Mouse (Mus musculus) mesoderm, embryonic 11.5 days (tissue): ENCODE data around the gene Cul3.
"Not testable (repeated sequence)": the region's sequence is repeated elsewhere in the genome, so short reads cannot be mapped to it uniquely, and the experiment has no call there.

Source experiments
- DNase-seq: peaks from one replicate; pipeline ENCODE4 v3.0.0-alpha.2; 2012; ENCODE audit warnings: low read depth, low spot score

Cul3 gene

GRCm38 (mm10) chr1:80340436-80341376 is at the start of gene Cul3:
Cul3 (minus strand) TSS chr1:80340480.
- peak; percentile 99 for DNase-seq

GRCm38 (mm10) chr1:80389518-80389917 is 49.2 kb upstream of the Cul3 start:
- DNase-seq = no peak

- no peak for DNase-seq
These were observed 43.6 kb upstream of the Cul3 start for GRCm38 (mm10) chr1:80383613-80384589.

GRCm38 (mm10) chr1:80382928-80383327 is 42.6 kb upstream of the Cul3 start:
- DNase-seq = no peak

GRCm38 (mm10) chr1:80381302-80381701 is 41.0 kb upstream of the Cul3 start:
- DNase-seq = no peak

- no peak for DNase-seq
These were observed 31.7 kb upstream of the Cul3 start for GRCm38 (mm10) chr1:80372010-80372409.

GRCm38 (mm10) chr1:80371189-80371889 is 31.1 kb upstream of the Cul3 start:
- no peak for DNase-seq

GRCm38 (mm10) chr1:80363486-80363885 is 23.2 kb upstream of the Cul3 start:
- no peak for DNase-seq

GRCm38 (mm10) chr1:80362946-80363345 is 22.7 kb upstream of the Cul3 start:
- DNase-seq = no peak

- DNase-seq = no peak
These were observed 22.1 kb upstream of the Cul3 start for GRCm38 (mm10) chr1:80362400-80362799.

- DNase-seq = not testable (repeated sequence)
These were observed 21.5 kb upstream of the Cul3 start for GRCm38 (mm10) chr1:80361771-80362170.

GRCm38 (mm10) chr1:80360038-80360608 is 19.8 kb upstream of the Cul3 start:
- DNase-seq = no peak

- DNase-seq = peak; percentile 55
These were observed 232 bp downstream of the Cul3 start for GRCm38 (mm10) chr1:80340061-80340435.

- peak; percentile 25 for DNase-seq
These were observed 757 bp downstream of the Cul3 start for GRCm38 (mm10) chr1:80339425-80340021.

GRCm38 (mm10) chr1:80338398-80338797 is 1.9 kb downstream of the Cul3 start:
- DNase-seq = no peak

- DNase-seq = no peak
These were observed 4.4 kb downstream of the Cul3 start for GRCm38 (mm10) chr1:80335726-80336368.

GRCm38 (mm10) chr1:80335118-80335517 is 5.2 kb downstream of the Cul3 start:
- DNase-seq = no peak

- no peak for DNase-seq
These were observed 9.3 kb downstream of the Cul3 start for GRCm38 (mm10) chr1:80330970-80331369.

- DNase-seq = no peak
These were observed 14.5 kb downstream of the Cul3 start for GRCm38 (mm10) chr1:80325761-80326160.

- DNase-seq = no peak
These were observed 15.9 kb downstream of the Cul3 start for GRCm38 (mm10) chr1:80324370-80324769.
